Mouse (Mus musculus) retina, postnatal 7 days (tissue): ENCODE results near the gene Tdpoz1.
"Not testable (repeated sequence)": the region's sequence is repeated elsewhere in the genome, so short reads cannot be mapped to it uniquely, and the experiment has no call there.

Experiments
- DNase-seq: peaks from one replicate; pipeline ENCODE4 v3.0.0-alpha.2; 2012; ENCODE audit warnings: low read depth, low spot score

Tdpoz1 gene

GRCm38 (mm10) chr3:93676210-93676609 lies at the start of gene Tdpoz1:
Tdpoz1 (minus strand) TSS chr3:93676310.
- DNase-seq, result not testable (repeated sequence)

GRCm38 (mm10) chr3:93708969-93709637 lies 33.0 kb upstream of the Tdpoz1 start:
- DNase-seq, result not testable (repeated sequence)

- DNase-seq, result not testable (repeated sequence)
Observed at GRCm38 (mm10) chr3:93692970-93693369, 16.9 kb upstream of the Tdpoz1 start, which contains the start of gene Gm37596. Gm37596 (minus strand) TSS chr3:93693070.

- not testable (repeated sequence) for DNase-seq
Observed at GRCm38 (mm10) chr3:93670805-93671503, 5.2 kb downstream of the Tdpoz1 start.

- no peak for DNase-seq
Observed at GRCm38 (mm10) chr3:93654260-93654659, 21.9 kb downstream of the Tdpoz1 start.

GRCm38 (mm10) chr3:93652586-93652985 lies 23.5 kb downstream of the Tdpoz1 start, which contains the start of gene Tdpoz2:
Tdpoz2 (minus strand) TSS chr3:93652686.
- DNase-seq, result no peak

GRCm38 (mm10) chr3:93630917-93631714 lies 45.0 kb downstream of the Tdpoz1 start:
- not testable (repeated sequence) for DNase-seq
